Mouse (Mus musculus) heart, postnatal 14 days (tissue): ENCODE results near the gene Agap3. TPM values are rescaled to one million over a fixed set of nuclear protein-coding genes. Genes with fewer than 3 reads are reported as not detected.

Source experiments
- DNase-seq, 2 experiments: peaks; one replicate each; pipeline ENCODE4 v3.0.0; 2021 to 2022
- intact Hi-C: fragments of 180-260 bp; cut with DNase I; formaldehyde crosslinking; loops from one replicate; pipeline ENCODE4 v1.15.1; 2025
- total RNA-seq, 2 experiments: library from RNA; stranded (reverse); gene quantifications; 2 replicates each; pipeline ENCODE4 v1.2.3; 2021

Gene Agap3
- total RNA-seq, 2 experiments from 2014 or later: 71.0 to 72.2 TPM

GRCm38 (mm10) chr5:24499113-24499512 is 47.1 kb downstream of the Agap3 start:
- no peak for DNase-seq
- intact Hi-C loops: no loop called here

- DNase-seq: peak in 1 of 2 experiments; percentile 27
- intact Hi-C loops: no loop called here
These were observed 48.9 kb downstream of the Agap3 start for GRCm38 (mm10) chr5:24500851-24501250.

GRCm38 (mm10) chr5:24502786-24503185 is 50.8 kb downstream of the Agap3 start:
- DNase-seq: no peak
- intact Hi-C loops: no loop called here

- intact Hi-C loops: no loop called here
- no peak for DNase-seq
These were observed 53.5 kb downstream of the Agap3 start for GRCm38 (mm10) chr5:24505513-24505912.

GRCm38 (mm10) chr5:24508406-24508805 is 56.4 kb downstream of the Agap3 start:
- intact Hi-C loops: no loop called here
- no peak for DNase-seq

- peak; percentile 57 to 73 for DNase-seq
- intact Hi-C loops: loop anchor here (1.0 to 2.0 kb wide), 2 partner anchors 89 to 142 kb away; no protein-coding TSS in a partner anchor
These were observed 58.7 kb downstream of the Agap3 start for GRCm38 (mm10) chr5:24510635-24511034.

- intact Hi-C loops: no loop called here
- peak; percentile 43 to 52 for DNase-seq
These were observed 60.3 kb downstream of the Agap3 start for GRCm38 (mm10) chr5:24512271-24512670.

- DNase-seq: no peak
- intact Hi-C loops: no loop called here
These were observed 69.4 kb downstream of the Agap3 start for GRCm38 (mm10) chr5:24521366-24521765.

- no peak for DNase-seq
- intact Hi-C loops: no loop called here
These were observed 71.8 kb downstream of the Agap3 start for GRCm38 (mm10) chr5:24523806-24524205.

- intact Hi-C loops: no loop called here
- DNase-seq: no peak
These were observed 72.5 kb downstream of the Agap3 start for GRCm38 (mm10) chr5:24524522-24524921.

- intact Hi-C loops: no loop called here
- no peak for DNase-seq
These were observed 73.6 kb downstream of the Agap3 start for GRCm38 (mm10) chr5:24525360-24526189.

- DNase-seq: peak in 1 of 2 experiments; percentile 21
- intact Hi-C loops: no loop called here
These were observed 74.4 kb downstream of the Agap3 start for GRCm38 (mm10) chr5:24526190-24526888.

- DNase-seq: peak; percentile 53 to 57
- intact Hi-C loops: no loop called here
These were observed 74.9 kb downstream of the Agap3 start, which contains the start of gene Gbx1 for GRCm38 (mm10) chr5:24526889-24527230. TSS of gene Gbx1 (minus strand) at chr5:24527202.

- intact Hi-C loops: loop anchor here (2.0 kb wide), 1 partner anchor 41 kb away; no protein-coding TSS in a partner anchor
- no peak for DNase-seq
These were observed 75.8 kb downstream of the Agap3 start for GRCm38 (mm10) chr5:24527780-24528179.

GRCm38 (mm10) chr5:24530042-24530689 is 78.2 kb downstream of the Agap3 start:
- DNase-seq: peak; percentile 92 to 97

GRCm38 (mm10) chr5:24533391-24533790 is 81.4 kb downstream of the Agap3 start:
- no peak for DNase-seq
- intact Hi-C loops: loop anchor here (5.0 kb wide), 2 partner anchors 64 to 119 kb away; no protein-coding TSS in a partner anchor

More at GRCm38 (mm10) chr5:24530042-24530689, 78.2 kb downstream of the Agap3 start:
- intact Hi-C loops: loop anchor here (5.0 kb wide), 2 partner anchors 67 to 122 kb away; no protein-coding TSS in a partner anchor

- intact Hi-C loops: loop anchor here (5.0 kb wide), 2 partner anchors 63 to 118 kb away; no protein-coding TSS in a partner anchor
- DNase-seq: no peak
These were observed 82.3 kb downstream of the Agap3 start for GRCm38 (mm10) chr5:24534292-24534691.

GRCm38 (mm10) chr5:24535731-24536130 is 83.8 kb downstream of the Agap3 start:
- intact Hi-C loops: no loop called here
- DNase-seq: no peak

- intact Hi-C loops: no loop called here
- DNase-seq: no peak
These were observed 84.5 kb downstream of the Agap3 start for GRCm38 (mm10) chr5:24536511-24536910.

- intact Hi-C loops: no loop called here
- DNase-seq: peak; percentile 46 to 58
These were observed 85.6 kb downstream of the Agap3 start for GRCm38 (mm10) chr5:24537618-24538017.
